Mouse (Mus musculus): Measurements from ENCODE around the gene Vmn1r78. TPM values are rescaled to one million over a fixed set of nuclear protein-coding genes. Genes with fewer than 3 reads are reported as not detected.
"Not testable (repeated sequence)": the region's sequence is repeated elsewhere in the genome, so short reads cannot be mapped to it uniquely, and the experiment has no call there.

Vmn1r78 gene
- total RNA-seq (2018; cell fraction: chromatin; rRNA removed), result not detected
- not detected for total RNA-seq (2018; cell fraction: cytosol; rRNA removed)
- total RNA-seq (2018; cell fraction: nucleus; rRNA removed), result not detected
- polyA plus RNA-seq (2018), result not detected in 3 replicates

DNA sequence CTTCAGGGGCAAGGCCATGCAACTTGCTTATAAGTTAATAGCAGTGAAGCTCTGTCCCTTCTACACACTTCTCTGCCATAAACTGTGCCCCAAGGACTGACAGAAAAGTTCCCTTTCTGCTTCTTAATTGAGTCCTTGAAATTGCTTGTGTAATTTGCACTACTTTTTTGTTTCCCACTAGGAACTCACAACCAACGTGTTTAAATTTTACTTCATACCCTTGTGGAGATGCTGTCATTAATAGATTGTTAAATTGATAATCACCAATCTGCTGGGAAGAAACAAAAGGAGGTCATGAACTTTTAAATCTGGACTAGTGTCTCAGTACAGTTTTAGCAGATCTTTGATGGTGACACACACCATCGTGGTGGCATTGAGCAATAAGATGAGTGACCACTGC lies at the start of gene Vmn1r78:
TSS of gene Vmn1r78 (plus strand) at position 301 of the 400 bp plus-strand sequence.
- 64% methylated on average over 2 of the region's 2 CpGs for WGBS (ENCODE audit: missing documents)
- no peak within 1 kb of the TSS for H3K27ac ChIP-seq
- no peaks in the 10 kb centered on the region for H3K79me2 ChIP-seq (ENCODE audit: inconsistent target)
- H3K4me3 ChIP-seq (ENCODE audit: inconsistent target), result no peak within 1 kb of the TSS
- no peaks in the 10 kb centered on the region for H3K36me3 ChIP-seq (ENCODE audit: inconsistent target)

DNA sequence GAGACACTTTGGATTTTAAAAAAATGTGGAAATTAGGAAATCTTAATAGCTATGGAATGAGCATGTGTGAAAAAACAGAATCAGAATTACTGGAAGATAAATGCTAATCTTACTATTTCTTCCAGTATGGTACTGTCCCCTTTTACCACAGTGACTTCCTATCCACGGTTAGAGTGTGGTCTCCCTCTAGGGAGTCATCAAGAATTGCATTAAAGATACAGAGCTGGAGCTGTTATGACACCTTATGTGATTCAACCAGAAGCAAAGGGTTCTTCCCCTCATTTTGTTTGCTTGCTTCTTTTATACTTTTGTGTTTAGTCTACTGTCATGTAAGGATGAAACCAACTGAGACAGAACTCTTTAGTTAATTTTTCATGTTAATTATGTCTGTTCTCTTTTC lies 6.4 kb downstream of the Vmn1r78 start:
- not testable (repeated sequence) for H3K27ac ChIP-seq; H3K4me3 ChIP-seq (ENCODE audit: inconsistent target); H3K36me3 ChIP-seq (ENCODE audit: inconsistent target); H3K79me2 ChIP-seq (ENCODE audit: inconsistent target)
- WGBS (ENCODE audit: missing documents), result no CpG with 5 or more reads among the region's 1 CpGs

DNA sequence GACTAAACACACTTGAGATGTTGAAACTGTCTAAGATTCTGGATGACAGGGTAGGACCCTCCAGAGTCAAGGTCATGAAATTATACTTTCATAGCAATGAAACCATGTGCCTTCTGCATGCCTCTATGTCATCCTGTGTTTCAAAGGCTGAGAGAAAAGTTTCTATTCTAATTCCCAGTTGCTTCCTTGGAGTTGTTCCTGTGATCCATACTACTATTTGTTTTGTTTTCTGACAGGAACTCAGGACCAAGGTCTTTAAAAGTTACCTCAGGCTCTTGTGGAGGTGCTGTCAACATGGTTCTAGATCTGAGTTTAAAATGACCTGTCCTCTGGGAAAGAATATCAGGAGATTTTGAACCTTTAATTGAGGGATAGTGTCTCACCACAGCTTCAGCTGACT lies 20.9 kb downstream of the Vmn1r78 start, which contains the start of gene Vmn1r79:
TSS of gene Vmn1r79 (plus strand) at position 301 of the 400 bp plus-strand sequence.
- not testable (repeated sequence) for H3K79me2 ChIP-seq (ENCODE audit: inconsistent target); H3K36me3 ChIP-seq (ENCODE audit: inconsistent target); H3K27ac ChIP-seq; H3K4me3 ChIP-seq (ENCODE audit: inconsistent target)

DNA sequence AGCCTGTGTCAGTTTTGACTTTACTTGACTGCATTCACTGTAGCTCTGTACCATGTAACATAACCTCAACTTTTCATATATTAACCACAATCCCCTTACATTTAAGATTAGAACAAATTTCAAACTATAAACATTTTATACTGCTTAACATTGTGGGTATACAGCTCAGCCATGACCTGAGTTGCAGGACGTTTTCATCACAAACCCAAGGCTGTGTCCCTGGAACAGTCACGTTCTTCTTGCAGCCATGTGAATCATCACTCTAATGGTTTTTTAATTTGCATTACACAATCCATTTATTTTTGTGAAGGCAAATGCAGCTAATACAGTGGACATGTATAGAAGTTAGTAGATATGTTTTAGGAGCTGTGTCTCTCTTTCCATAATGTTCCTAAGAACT lies 22.9 kb downstream of the Vmn1r78 start:
- not testable (repeated sequence) for H3K4me3 ChIP-seq (ENCODE audit: inconsistent target); H3K79me2 ChIP-seq (ENCODE audit: inconsistent target); H3K36me3 ChIP-seq (ENCODE audit: inconsistent target); H3K27ac ChIP-seq
- WGBS (ENCODE audit: missing documents), result 62% methylated on average over 2 of the region's 2 CpGs

DNA sequence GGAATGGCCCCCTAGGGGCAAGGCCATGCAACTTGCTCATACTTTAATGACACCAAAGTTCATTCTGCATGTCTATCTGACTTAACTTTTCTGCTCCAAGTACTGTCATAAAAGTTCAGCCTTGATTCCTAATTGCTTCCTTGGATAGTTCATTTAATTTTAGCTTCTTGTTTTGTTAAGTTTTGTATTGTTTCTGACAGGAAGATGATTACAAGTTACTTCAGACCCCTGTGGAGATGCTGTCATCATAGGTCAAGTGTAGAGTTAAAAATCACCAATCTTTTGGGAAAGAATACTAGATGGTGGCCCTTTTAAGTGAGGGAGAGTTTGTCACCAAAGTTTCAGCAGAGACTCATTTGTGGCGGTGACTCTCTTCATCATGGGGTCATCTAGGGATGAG lies 38.9 kb downstream of the Vmn1r78 start, which contains the start of gene Vmn1r80:
TSS of gene Vmn1r80 (plus strand) at position 301 of the 400 bp plus-strand sequence.
- WGBS (ENCODE audit: missing documents), result 73% methylated on average over 1 of the region's 1 CpGs
- no peak within 1 kb of the TSS for H3K27ac ChIP-seq
- no peak within 1 kb of the TSS for H3K4me3 ChIP-seq (ENCODE audit: inconsistent target)
- no peaks in the 10 kb centered on the region for H3K79me2 ChIP-seq (ENCODE audit: inconsistent target)
- H3K36me3 ChIP-seq (ENCODE audit: inconsistent target), result no peaks in the 10 kb centered on the region

DNA sequence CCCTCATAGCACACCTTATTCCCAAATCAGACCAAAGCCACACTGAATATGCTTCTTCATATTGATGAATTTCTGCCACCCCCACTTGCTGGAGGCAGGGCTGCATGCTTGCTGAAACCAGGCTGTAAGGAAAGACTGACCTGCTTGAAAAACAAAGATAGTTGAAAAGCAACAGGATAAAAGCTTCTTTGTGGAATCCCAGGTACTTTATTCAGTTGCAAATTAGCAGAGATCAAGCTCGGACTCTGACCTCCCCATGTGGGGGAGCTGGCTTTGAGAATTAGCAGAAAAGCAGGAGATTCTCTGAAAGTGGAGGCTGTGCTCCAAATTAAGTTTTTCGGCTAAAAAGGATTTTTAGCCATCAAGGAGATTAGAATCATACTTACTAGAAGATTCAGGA lies 54.1 kb downstream of the Vmn1r78 start:
- no peak overlapping the region for H3K4me3 ChIP-seq (ENCODE audit: inconsistent target)
- H3K36me3 ChIP-seq (ENCODE audit: inconsistent target), result no peaks in the 10 kb centered on the region
- 73% methylated on average over 2 of the region's 2 CpGs for WGBS (ENCODE audit: missing documents)
- H3K79me2 ChIP-seq (ENCODE audit: inconsistent target), result no peaks in the 10 kb centered on the region
- no peak overlapping the region for H3K27ac ChIP-seq

Other genes with a start within 250 kb of the Vmn1r78 start
- not detected in 3 replicates for gene Vmn1r76, start 212.0 kb upstream of the Vmn1r78 start, polyA plus RNA-seq (2018)
- gene Vmn1r77, start 113.5 kb upstream of the Vmn1r78 start, polyA plus RNA-seq (2018), result not detected in 3 replicates
- not detected in 3 replicates for gene Vmn1r79, start 21.0 kb downstream of the Vmn1r78 start, polyA plus RNA-seq (2018)
- not detected in 3 replicates for gene Vmn1r80, start 39.0 kb downstream of the Vmn1r78 start, polyA plus RNA-seq (2018)
- gene Vmn1r81, start 118.0 kb downstream of the Vmn1r78 start, polyA plus RNA-seq (2018), result not detected in 3 replicates
- not detected in 3 replicates for gene Vmn1r82, start 150.2 kb downstream of the Vmn1r78 start, polyA plus RNA-seq (2018)
- not detected in 3 replicates for gene Vmn1r83, start 179.2 kb downstream of the Vmn1r78 start, polyA plus RNA-seq (2018)
- not detected in 3 replicates for gene Vmn1r84, start 219.0 kb downstream of the Vmn1r78 start, polyA plus RNA-seq (2018)

Data from macrophage (primary cell).